Mouse (Mus musculus) embryonic fibroblast, embryonic 13.5 days (primary cell): Measurements from ENCODE around the gene Rccd1.

ENCODE experiments used
- CTCF ChIP-seq: IDR thresholded peaks from 2 replicates; pipeline ENCODE4 v1.5.1; 2011; ENCODE audit warnings: mild to moderate bottlenecking, control low read depth, low read length, moderate library complexity, borderline replicate concordance; ENCODE audit not compliant: insufficient read depth
- POLR2A ChIP-seq: IDR thresholded peaks from 2 replicates; pipeline ENCODE4 v1.6.1; 2011; ENCODE audit warnings: low read depth, mild to moderate bottlenecking, control low read depth, low read length, moderate library complexity

DNA sequence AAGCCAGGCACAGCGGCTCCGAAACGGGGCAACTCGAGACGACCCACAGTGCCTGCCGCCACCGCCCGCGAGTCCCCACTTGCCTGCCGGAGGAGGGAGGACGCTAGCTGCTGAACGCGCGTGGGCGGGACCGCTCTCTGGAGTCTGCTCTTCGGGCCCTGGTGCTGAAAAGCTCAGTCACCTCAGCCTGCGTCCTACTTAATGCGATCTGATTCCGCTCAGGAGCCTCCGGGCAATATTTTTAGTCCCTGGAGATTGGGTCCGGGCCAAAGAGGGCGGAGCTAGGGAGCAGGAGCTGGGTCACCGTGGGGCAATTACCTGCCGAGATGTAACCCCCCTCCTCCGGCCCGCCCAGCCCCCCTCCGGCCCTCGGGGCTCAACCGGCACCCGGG is 46.4 kb upstream of the Rccd1 start:
- TF ChIP-seq POLR2A: peak; percentile 62
- TF ChIP-seq CTCF: no peak
